Mouse (Mus musculus) right cerebral cortex, postnatal 25 days (tissue): ENCODE measurements around the gene Uck1.
"Not testable (repeated sequence)": the region's sequence is repeated elsewhere in the genome, so short reads cannot be mapped to it uniquely, and the experiment has no call there.

Experiments
- DNase-seq: peaks from one replicate; pipeline ENCODE4 v3.0.0; 2022

The Uck1 gene

GRCm38 (mm10) chr2:32259657-32260417 lies at the start of gene Uck1:
Gene Uck1 (minus strand): TSS chr2:32260159.
- peak; percentile 89 for DNase-seq

GRCm38 (mm10) chr2:32308870-32309568 lies 49.1 kb upstream of the Uck1 start:
- DNase-seq, result no peak

GRCm38 (mm10) chr2:32307941-32308760 lies 48.2 kb upstream of the Uck1 start:
- DNase-seq, result no peak

- no peak for DNase-seq
These were observed 47.4 kb upstream of the Uck1 start for GRCm38 (mm10) chr2:32307247-32307798.

GRCm38 (mm10) chr2:32306176-32306575 lies 46.2 kb upstream of the Uck1 start:
- DNase-seq, result no peak

- no peak for DNase-seq
These were observed 45.7 kb upstream of the Uck1 start for GRCm38 (mm10) chr2:32305668-32306067.

GRCm38 (mm10) chr2:32304145-32304832 lies 44.3 kb upstream of the Uck1 start:
- peak; percentile 59 for DNase-seq

- no peak for DNase-seq
These were observed 43.0 kb upstream of the Uck1 start for GRCm38 (mm10) chr2:32302952-32303351.

- DNase-seq, result no peak
These were observed 39.5 kb upstream of the Uck1 start for GRCm38 (mm10) chr2:32299469-32299868.

- not testable (repeated sequence) for DNase-seq
These were observed 35.9 kb upstream of the Uck1 start for GRCm38 (mm10) chr2:32295842-32296241.

- DNase-seq, result no peak
These were observed 35.3 kb upstream of the Uck1 start for GRCm38 (mm10) chr2:32295285-32295684.

- DNase-seq, result no peak
These were observed 34.4 kb upstream of the Uck1 start for GRCm38 (mm10) chr2:32294348-32294747.

GRCm38 (mm10) chr2:32289578-32289977 lies 29.6 kb upstream of the Uck1 start:
- no peak for DNase-seq

- DNase-seq, result no peak
These were observed 28.5 kb upstream of the Uck1 start for GRCm38 (mm10) chr2:32288371-32288931.

GRCm38 (mm10) chr2:32287923-32288367 lies 28.0 kb upstream of the Uck1 start, which contains the start of gene Swi5:
Gene Swi5 (minus strand): TSS chr2:32288075.
- DNase-seq, result peak; percentile 96

- DNase-seq, result no peak
These were observed 27.4 kb upstream of the Uck1 start, which contains the start of gene Golga2 for GRCm38 (mm10) chr2:32287334-32287840. Gene Golga2 (plus strand): TSS chr2:32287384.

GRCm38 (mm10) chr2:32283986-32284385 lies 24.0 kb upstream of the Uck1 start:
- DNase-seq, result no peak

- no peak for DNase-seq
These were observed 22.8 kb upstream of the Uck1 start for GRCm38 (mm10) chr2:32282727-32283126.

GRCm38 (mm10) chr2:32282289-32282688 lies 22.3 kb upstream of the Uck1 start:
- DNase-seq, result no peak

- DNase-seq, result no peak
These were observed 15.9 kb upstream of the Uck1 start for GRCm38 (mm10) chr2:32275823-32276222.

GRCm38 (mm10) chr2:32260635-32261034 lies 676 bp upstream of the Uck1 start:
- no peak for DNase-seq
